Mouse (Mus musculus) E14TG2a.4 (cell line): ENCODE measurements around the gene Xpo1.

Source experiments
- CTCF ChIP-seq: conservative IDR thresholded peaks from 2 replicates; pipeline ENCODE4 v1.5.1; 2014; ENCODE audit warnings: low read length
- POU5F1 ChIP-seq: IDR thresholded peaks from 2 replicates; pipeline ENCODE4 v1.6.1; 2014; ENCODE audit warnings: low read length, borderline replicate concordance

GRCm38 (mm10) chr11:23260186-23260585 is 4.3 kb downstream of the Xpo1 start:
- TF ChIP-seq CTCF (no peak), POU5F1 (no peak)
